Mouse (Mus musculus) heart, adult 2 months (tissue): ENCODE results near the gene Sorbs1.

Experiments
- CTCF ChIP-seq: fragments of 200-600 bp; IDR thresholded peaks from 2 replicates; pipeline ENCODE4 v1.8.1; 2022; ENCODE audit warnings: antibody characterized with exemption, mild to moderate bottlenecking, moderate library complexity
- EP300 ChIP-seq: fragments of 200-500 bp; IDR thresholded peaks from 2 replicates; pipeline ENCODE4 v1.6.1; 2011; ENCODE audit warnings: low read depth, low read length, control low read depth; ENCODE audit not compliant: insufficient read depth
- POLR2A ChIP-seq: fragments of 200-500 bp; IDR thresholded peaks from 2 replicates; pipeline ENCODE4 v1.6.1; 2011; ENCODE audit warnings: mild to moderate bottlenecking, low read depth, low read length, control low read depth; ENCODE audit not compliant: insufficient read depth

DNA sequence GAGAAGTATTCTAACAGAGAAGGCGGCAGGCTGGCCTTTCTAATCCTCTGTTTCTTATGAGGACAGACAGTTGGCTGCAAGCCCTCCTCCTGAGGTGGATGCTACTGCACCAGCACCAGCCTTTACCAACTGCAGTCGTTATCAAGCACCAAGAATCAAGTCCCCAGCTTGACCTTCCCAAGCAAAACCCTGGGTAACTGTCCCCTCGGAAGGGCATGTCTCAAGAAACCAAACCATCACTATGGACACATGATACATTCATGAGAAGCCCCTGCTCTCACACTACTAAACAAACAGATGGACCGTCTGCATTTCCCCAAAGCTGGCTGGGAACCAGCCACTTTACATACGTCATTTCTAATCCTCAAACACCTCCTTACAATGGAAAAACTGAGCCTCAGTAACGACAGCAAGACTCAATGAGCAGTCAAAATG is 102.2 kb downstream of the Sorbs1 start:
- no peak for TF ChIP-seq POLR2A
- TF ChIP-seq CTCF: no peak
- no peak for TF ChIP-seq EP300
